Mouse (Mus musculus): ENCODE data around the gene Mapk8. TPM values are rescaled to one million over a fixed set of nuclear protein-coding genes. Genes with fewer than 3 reads are reported as not detected.

Gene Mapk8
- total RNA-seq, 2 experiments from 2014 or later: 38.3 to 65.6 TPM

GRCm38 (mm10) chr14:33400019-33400418 lies 46.9 kb downstream of the Mapk8 start:
- ATAC-seq (replicated peaks; ENCODE audit: poor library complexity): peak; percentile 76

- peak; percentile 29; the same call in 1 of the 2 replicates for ATAC-seq (replicated peaks; ENCODE audit: poor library complexity)
Observed at GRCm38 (mm10) chr14:33398065-33398860, 48.7 kb downstream of the Mapk8 start.

GRCm38 (mm10) chr14:33380830-33381457 lies 66.0 kb downstream of the Mapk8 start:
- ATAC-seq (replicated peaks; ENCODE audit: poor library complexity): no peak

GRCm38 (mm10) chr14:33378723-33379122 lies 68.2 kb downstream of the Mapk8 start:
- ATAC-seq (replicated peaks; ENCODE audit: poor library complexity): no peak

GRCm38 (mm10) chr14:33377211-33377610 lies 69.7 kb downstream of the Mapk8 start:
- no peak for ATAC-seq (replicated peaks; ENCODE audit: poor library complexity)

- no peak for ATAC-seq (replicated peaks; ENCODE audit: poor library complexity)
Observed at GRCm38 (mm10) chr14:33374089-33374488, 72.9 kb downstream of the Mapk8 start.

- no peak for ATAC-seq (replicated peaks; ENCODE audit: poor library complexity)
Observed at GRCm38 (mm10) chr14:33373271-33373670, 73.7 kb downstream of the Mapk8 start.

GRCm38 (mm10) chr14:33371248-33371647 lies 75.7 kb downstream of the Mapk8 start:
- ATAC-seq (replicated peaks; ENCODE audit: poor library complexity): peak; percentile 85

- ATAC-seq (replicated peaks; ENCODE audit: poor library complexity): peak; percentile 32
Observed at GRCm38 (mm10) chr14:33370056-33370455, 76.9 kb downstream of the Mapk8 start.

GRCm38 (mm10) chr14:33369375-33369774 lies 77.6 kb downstream of the Mapk8 start:
- ATAC-seq (replicated peaks; ENCODE audit: poor library complexity): no peak

GRCm38 (mm10) chr14:33366891-33367777 lies 79.8 kb downstream of the Mapk8 start:
- ATAC-seq (replicated peaks; ENCODE audit: poor library complexity): no peak

GRCm38 (mm10) chr14:33364061-33364460 lies 82.9 kb downstream of the Mapk8 start:
- no peak for ATAC-seq (replicated peaks; ENCODE audit: poor library complexity)

- no peak for ATAC-seq (replicated peaks; ENCODE audit: poor library complexity)
Observed at GRCm38 (mm10) chr14:33363611-33364010, 83.3 kb downstream of the Mapk8 start.

- no peak for ATAC-seq (replicated peaks; ENCODE audit: poor library complexity)
Observed at GRCm38 (mm10) chr14:33362807-33363206, 84.2 kb downstream of the Mapk8 start.

GRCm38 (mm10) chr14:33362122-33362521 lies 84.8 kb downstream of the Mapk8 start:
- ATAC-seq (replicated peaks; ENCODE audit: poor library complexity): no peak

GRCm38 (mm10) chr14:33361546-33361945 lies 85.4 kb downstream of the Mapk8 start:
- ATAC-seq (replicated peaks; ENCODE audit: poor library complexity): no peak

- no peak for ATAC-seq (replicated peaks; ENCODE audit: poor library complexity)
Observed at GRCm38 (mm10) chr14:33358891-33359290, 88.1 kb downstream of the Mapk8 start.

GRCm38 (mm10) chr14:33357600-33358368 lies 89.2 kb downstream of the Mapk8 start:
- ATAC-seq (replicated peaks; ENCODE audit: poor library complexity): no peak

GRCm38 (mm10) chr14:33355276-33355675 lies 91.7 kb downstream of the Mapk8 start:
- no peak for ATAC-seq (replicated peaks; ENCODE audit: poor library complexity)

GRCm38 (mm10) chr14:33352890-33353289 lies 94.1 kb downstream of the Mapk8 start:
- no peak for ATAC-seq (replicated peaks; ENCODE audit: poor library complexity)
